Mouse (Mus musculus): Measurements from ENCODE around the gene Samd14.

Gene Samd14

DNA sequence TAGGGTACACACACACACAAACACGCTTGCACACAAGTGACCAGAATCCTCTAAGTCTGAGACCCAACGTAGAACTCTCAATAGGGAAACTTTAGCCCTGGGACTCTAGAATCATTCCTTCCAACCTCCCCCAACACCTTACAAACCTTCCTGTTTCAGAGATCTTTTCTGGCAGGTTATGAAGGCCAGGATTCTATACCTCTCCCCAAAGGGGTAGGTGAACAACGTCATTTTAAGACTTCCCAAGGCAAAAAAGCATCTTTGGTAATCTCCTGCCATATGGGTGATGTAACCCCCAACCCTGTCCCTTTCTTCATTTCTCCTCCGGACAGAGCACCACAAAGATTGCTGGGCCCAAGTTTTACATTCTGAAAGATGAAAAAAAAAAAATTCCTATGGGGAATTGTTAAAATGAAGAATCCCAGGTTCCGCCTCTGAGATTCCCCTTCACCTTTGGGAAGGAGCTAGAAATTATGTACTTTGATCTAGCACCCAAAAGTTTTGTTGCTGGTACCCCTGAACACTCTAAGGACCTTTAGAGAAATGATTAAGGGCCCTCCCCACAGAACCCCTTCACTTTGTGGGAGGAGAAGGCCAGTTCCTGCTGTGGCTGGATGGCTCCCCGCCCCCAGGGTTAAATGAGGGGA is 19.5 kb upstream of the Samd14 start:
- DNase-seq: no peak

- DNase-seq: peak; percentile 93
Measured at GRCm38 (mm10) chr11:94990749-94991577, 18.7 kb upstream of the Samd14 start, which contains the start of gene Ppp1r9b. TSS of gene Ppp1r9b (plus strand) at chr11:94991035.

DNA sequence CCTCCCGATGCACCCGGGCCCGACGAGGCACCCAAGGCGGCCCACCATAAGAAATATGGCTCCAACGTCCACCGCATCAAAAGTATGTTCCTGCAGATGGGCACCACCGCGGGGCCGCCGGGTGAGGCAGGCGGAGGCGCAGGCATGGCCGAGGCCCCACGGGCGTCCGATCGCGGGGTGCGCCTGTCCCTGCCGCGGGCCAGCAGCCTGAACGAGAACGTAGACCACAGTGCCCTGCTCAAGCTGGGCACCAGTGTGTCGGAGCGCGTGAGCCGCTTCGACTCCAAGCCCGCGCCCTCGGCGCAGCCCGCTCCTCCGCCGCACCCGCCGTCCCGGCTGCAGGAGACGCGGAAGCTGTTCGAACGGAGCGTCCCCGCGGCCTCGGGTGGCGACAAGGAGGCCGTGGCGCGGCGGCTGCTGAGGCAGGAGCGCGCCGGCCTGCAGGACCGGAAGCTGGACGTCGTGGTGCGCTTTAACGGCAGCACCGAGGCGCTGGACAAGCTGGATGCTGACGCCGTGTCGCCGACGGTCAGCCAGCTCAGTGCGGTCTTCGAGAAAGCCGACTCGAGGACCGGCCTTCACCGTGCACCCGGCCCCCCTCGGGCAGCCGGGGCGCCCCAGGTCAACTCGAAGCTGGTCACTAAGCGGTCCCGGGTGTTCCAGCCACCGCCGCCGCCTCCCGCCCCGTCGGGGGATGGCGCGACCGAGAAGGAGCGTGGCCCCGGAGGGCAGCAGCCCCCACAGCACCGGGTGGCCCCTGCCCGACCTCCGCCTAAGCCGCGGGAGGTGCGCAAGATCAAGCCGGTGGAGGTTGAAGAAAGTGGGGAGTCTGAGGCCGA is 17.8 kb upstream of the Samd14 start:
- DNase-seq: no peak

- DNase-seq: no peak
Measured at GRCm38 (mm10) chr11:94992480-94992753, 17.3 kb upstream of the Samd14 start.

DNA sequence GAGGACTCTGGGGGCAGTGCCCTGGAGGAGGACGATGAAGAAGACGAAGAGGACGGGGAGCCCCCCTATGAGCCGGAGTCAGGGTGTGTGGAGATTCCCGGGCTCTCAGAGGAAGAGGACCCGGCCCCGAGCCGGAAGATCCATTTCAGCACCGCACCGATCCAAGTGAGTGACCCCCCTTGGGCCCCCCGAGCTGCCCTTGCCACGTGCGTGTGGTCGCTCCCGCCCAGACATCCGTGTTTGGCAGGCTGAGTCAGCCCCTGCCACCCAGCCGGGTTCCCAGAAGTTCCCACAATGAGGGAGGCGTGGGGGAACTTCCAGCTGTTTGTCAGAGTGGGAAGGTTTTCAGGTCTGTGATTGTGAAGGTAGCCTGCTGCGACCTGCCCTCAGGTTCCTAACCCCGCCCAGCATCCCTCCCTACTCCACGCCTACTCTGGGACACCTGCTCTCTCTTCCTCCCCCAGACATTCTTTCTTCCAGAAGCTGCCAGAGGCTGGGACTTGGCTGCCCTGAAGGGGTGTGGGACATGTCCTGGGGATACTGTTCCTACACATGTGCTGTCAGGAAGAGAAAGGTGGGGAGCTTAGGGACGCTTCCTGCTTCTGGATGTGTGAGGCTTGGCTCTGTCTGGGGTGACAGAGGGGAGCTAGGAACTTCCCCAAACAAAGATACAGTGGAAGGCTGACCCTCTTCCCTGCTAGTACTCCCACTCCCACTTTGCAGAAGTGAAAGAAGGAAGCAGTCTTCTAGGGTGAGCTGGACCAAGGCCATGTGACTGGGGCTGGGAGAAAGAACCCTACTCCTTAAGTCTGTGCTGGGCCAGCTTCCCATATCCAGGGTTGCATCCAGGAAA is 16.7 kb upstream of the Samd14 start:
- no peak for DNase-seq

- DNase-seq: no peak
Measured at GRCm38 (mm10) chr11:94994208-94994814, 15.4 kb upstream of the Samd14 start.

GRCm38 (mm10) chr11:94994947-94995772 is 14.5 kb upstream of the Samd14 start:
- no peak for DNase-seq

DNA sequence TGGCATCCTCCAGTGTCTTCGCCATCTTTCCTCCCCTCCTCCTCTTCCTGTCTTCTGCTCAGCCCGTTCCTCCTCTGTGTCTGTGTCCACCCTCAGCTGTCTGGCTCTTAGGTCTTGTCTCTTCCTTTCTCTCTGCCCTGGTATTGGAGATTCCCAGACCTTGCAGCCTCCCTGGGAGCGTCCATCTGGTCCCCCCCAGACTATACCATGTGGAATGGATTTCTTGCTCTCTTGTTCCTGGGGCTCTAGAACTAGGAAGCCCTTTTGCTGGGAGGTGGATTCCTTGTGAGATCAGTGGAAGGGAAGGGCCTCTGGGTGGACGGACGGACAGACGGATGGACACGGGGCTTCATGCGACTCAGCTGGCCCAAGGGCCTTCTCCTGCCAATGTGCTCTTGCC is 13.6 kb upstream of the Samd14 start:
- DNase-seq: no peak

DNA sequence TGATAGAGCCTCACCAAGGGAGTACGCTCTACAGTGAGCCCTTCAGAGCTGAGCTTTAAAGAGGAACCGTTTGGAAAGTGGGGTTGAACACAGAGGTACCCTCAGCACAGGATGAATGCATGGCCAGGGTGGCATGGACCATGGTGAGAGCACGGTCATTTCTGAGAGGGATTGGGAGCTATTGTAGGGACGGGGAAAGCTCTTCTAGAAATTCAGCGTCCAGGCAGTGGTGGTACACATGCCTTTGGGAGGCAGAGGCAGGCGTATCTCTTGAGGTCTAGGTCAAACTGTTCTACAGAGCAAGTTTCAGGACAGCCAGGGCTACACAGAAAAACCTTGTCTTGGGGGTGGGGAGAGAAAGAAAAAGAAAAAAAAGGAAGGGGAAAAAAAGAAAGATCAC is 12.7 kb upstream of the Samd14 start:
- DNase-seq: no peak

GRCm38 (mm10) chr11:94997596-94997995 is 12.1 kb upstream of the Samd14 start:
- DNase-seq: no peak

DNA sequence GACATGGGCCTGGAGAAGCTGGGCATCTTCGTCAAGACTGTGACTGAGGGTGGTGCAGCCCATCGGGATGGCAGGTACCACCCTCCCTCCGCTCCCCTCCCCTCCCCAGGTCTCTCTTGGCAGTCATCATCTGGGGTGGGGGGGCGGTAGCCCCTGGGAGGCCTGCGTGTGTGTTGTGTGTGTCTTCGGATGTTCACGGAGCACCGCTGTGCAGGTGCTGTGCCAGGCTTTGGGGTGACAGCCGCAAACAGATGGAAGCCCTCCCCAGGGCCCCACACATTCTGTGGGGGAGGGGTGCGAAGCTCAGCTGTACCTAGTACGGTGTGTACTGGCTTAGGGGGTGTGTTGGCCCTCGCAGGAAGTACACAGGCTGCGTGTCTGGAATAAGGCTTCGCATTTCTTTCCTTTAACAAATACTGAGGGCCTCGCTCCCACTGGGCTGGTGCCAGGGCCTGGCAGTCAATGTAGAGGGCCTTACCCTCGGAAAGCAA is 11.6 kb upstream of the Samd14 start:
- DNase-seq: no peak

GRCm38 (mm10) chr11:95000128-95000527 is 9.6 kb upstream of the Samd14 start:
- DNase-seq: no peak

- no peak for DNase-seq
Measured at GRCm38 (mm10) chr11:95000548-95000947, 9.1 kb upstream of the Samd14 start.

DNA sequence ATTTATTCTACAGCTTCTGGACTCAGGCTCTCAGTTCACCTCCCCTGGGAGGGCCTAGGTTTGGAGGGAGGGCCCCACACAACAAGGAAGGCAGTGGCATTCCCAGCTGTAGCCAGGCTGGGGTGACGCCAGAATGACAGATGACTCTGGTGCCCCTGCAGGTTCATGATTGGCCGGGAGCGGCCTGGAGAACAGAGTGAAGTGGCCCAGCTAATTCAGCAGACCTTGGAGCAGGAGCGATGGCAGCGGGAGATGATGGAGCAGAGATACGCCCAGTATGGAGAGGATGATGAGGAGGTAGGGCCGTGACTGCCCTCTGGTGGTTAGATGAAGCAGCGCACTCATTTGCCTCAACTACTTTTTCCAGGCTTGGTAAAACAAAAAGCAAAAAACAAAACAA is 8.6 kb upstream of the Samd14 start:
- DNase-seq: peak; percentile 62

GRCm38 (mm10) chr11:95001584-95002347 is 7.9 kb upstream of the Samd14 start:
- DNase-seq: no peak

DNA sequence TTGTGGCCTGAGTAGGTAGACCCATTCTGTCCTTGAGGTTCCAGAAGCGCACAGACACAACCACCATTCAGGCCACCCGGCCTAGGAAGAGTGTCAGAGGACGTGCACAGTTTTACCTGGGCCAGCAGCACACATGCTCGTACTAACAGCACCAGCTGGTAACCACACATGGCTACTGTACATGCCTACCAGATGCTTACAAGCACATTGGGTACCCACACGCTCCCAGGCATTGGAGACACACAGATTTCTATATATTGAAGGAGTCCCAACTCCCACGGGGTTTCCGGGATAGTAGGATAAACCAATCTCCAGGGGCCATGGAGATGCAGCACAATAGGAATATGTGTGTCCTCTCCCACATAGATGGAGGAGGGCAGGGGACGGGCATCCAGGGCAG is 7.0 kb upstream of the Samd14 start:
- no peak for DNase-seq

GRCm38 (mm10) chr11:95004136-95004936 is 5.3 kb upstream of the Samd14 start:
- peak; percentile 16 for DNase-seq

DNA sequence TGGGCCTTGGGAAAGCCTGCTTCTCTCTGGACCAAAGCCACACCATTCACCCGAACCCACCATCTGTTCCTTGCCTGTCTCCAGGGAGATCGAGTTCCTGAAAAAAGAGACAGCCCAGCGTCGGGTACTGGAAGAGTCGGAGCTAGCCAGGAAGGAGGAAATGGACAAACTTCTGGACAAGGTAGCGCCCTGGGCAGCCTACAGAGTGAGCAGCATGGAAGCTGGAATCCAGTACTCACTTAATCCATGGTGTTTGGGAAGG is 4.8 kb upstream of the Samd14 start:
- no peak for DNase-seq

DNA sequence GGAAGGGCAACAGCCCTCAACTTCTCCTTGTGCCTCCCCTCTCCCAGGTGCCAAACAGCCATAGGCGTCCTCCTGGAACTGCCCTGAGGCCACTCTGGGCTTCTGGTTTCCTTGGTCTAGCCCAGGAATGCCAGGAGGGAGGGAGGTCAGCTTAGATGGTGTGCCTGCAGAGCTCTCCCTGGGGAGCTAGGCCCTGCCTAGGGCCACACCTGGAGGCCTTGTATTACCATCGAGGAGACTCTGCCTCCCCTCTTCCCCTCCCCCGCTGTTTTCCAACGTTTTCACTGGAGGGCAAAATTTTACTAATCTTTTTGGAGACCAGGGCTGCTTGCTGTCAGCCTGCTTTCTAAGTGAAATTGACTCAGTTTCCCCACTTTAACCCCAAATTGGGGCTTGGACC is 3.6 kb upstream of the Samd14 start:
- peak; percentile 18 for DNase-seq
